Mouse (Mus musculus) hindbrain, embryonic 16.5 days (tissue): ENCODE data around the gene Nxph3. TPM values are rescaled to one million over a fixed set of nuclear protein-coding genes. Genes with fewer than 3 reads are reported as not detected.

Experiments
- ATAC-seq: fragments of 200-750 bp; cut with Nextera tagmentation; 2 replicates; pipeline ENCODE4 v1.8.0; 2017; ENCODE audit warnings: moderate TSS enrichment, moderate library complexity
- H3K27ac ChIP-seq: fragments of 300-500 bp; sonication (generic); 2 replicates; pipeline ENCODE4 v1.5.1; 2014; ENCODE audit warnings: low read depth, mild to moderate bottlenecking, control low read depth, low read length, moderate library complexity
- H3K27me3 ChIP-seq: fragments of 300-500 bp; sonication (generic); replicated peaks from 2 replicates; pipeline ENCODE4 v1.6.1; 2014; ENCODE audit warnings: low read length; ENCODE audit not compliant: control insufficient read depth, insufficient read depth
- H3K36me3 ChIP-seq: fragments of 300-500 bp; sonication (generic); 2 replicates; pipeline ENCODE4 v1.6.1; 2014; ENCODE audit warnings: mild to moderate bottlenecking, low read length, moderate library complexity, mixed read lengths; ENCODE audit not compliant: control insufficient read depth, insufficient read depth
- H3K4me1 ChIP-seq: fragments of 300-500 bp; sonication (generic); 2 replicates; pipeline ENCODE4 v1.6.1; 2014; ENCODE audit warnings: low read depth, low read length; ENCODE audit not compliant: control insufficient read depth, insufficient read depth
- H3K4me2 ChIP-seq: fragments of 300-500 bp; sonication (generic); 2 replicates; pipeline ENCODE4 v1.6.1; 2014; ENCODE audit warnings: mild to moderate bottlenecking, low read length, control low read depth, moderate library complexity
- H3K4me3 ChIP-seq: fragments of 300-500 bp; sonication (generic); 2 replicates; pipeline ENCODE4 v1.5.1; 2014; ENCODE audit warnings: mild to moderate bottlenecking, low read length, control low read depth, moderate library complexity
- H3K9ac ChIP-seq: fragments of 300-500 bp; sonication (generic); 2 replicates; pipeline ENCODE4 v1.6.1; 2014; ENCODE audit warnings: low read depth, mild to moderate bottlenecking, control low read depth, low read length, moderate library complexity
- H3K9me3 ChIP-seq: fragments of 300-500 bp; sonication (generic); 2 replicates; pipeline ENCODE4 v1.6.1; 2014; ENCODE audit warnings: mild to moderate bottlenecking, low read length, moderate library complexity; ENCODE audit not compliant: control insufficient read depth
- WGBS: fragments of 180-500 bp; shearing (Covaris S2); extraction: QIAGEN DNeasy Blood & Tissue Kit; methylation state at CpG from one replicate; pipeline ENCODE4 v1.1.7; 2014; 5-methylcytosine and 5-hydroxymethylcytosine counted together
- polyA plus RNA-seq: library from polyadenylated mRNA; unstranded; fragments of >200 nt; fragmentation: Nextera tagmentation; extraction: Ambion mirVana; gene quantifications from 2 replicates; pipeline ENCODE4 v1.2.1, GENCODE M21; 2015

Gene Nxph3
- polyA plus RNA-seq, 1 experiment from 2014 or later = 3.0 TPM

DNA sequence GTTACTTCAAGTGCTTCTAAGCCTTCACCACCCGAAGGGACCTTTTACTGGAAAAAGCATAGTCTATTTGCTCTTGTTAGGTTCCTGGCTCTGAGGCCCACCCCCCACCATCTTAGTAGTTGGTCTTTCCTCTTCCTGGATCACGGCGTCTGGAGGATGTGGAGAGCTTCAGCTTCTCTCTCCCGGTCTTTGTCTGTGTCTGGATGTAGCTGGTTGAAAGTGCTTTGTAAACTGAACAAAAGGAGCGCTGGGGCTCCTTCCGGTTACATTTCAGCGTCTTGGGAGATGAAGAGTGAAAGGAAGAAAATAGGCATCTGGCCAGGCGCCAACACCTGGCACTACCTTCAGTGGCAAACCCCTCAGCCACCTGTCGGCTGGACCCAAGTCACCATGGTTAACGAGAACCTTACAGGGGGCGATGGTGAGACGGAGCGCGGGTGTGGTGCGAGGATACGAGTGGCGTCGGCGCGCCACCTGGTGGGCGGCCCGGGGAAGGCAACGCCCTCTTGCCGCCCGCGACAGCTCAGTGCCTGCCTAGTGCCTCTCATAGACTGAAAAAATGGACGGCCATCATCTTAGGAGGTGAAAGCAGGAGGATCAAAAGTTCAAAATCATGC is 6.2 kb upstream of the Nxph3 start:
- H3K9ac ChIP-seq = peak overlapping the region; percentile 35
- peak overlapping the region; percentile 56 for H3K4me2 ChIP-seq
- peaks cover 14% of the 10 kb centered on the region for H3K4me1 ChIP-seq
- ATAC-seq = peak; percentile 78
- H3K27me3 ChIP-seq = no peaks in the 10 kb centered on the region; the same call in 1 of the 2 replicates
- H3K27ac ChIP-seq = peak overlapping the region; percentile 66
- H3K36me3 ChIP-seq = no peaks in the 10 kb centered on the region
- no peaks in the 10 kb centered on the region for H3K9me3 ChIP-seq
- peak overlapping the region; percentile 26 for H3K4me3 ChIP-seq
- WGBS = 4% methylated on average over 27 of the region's 27 CpGs

DNA sequence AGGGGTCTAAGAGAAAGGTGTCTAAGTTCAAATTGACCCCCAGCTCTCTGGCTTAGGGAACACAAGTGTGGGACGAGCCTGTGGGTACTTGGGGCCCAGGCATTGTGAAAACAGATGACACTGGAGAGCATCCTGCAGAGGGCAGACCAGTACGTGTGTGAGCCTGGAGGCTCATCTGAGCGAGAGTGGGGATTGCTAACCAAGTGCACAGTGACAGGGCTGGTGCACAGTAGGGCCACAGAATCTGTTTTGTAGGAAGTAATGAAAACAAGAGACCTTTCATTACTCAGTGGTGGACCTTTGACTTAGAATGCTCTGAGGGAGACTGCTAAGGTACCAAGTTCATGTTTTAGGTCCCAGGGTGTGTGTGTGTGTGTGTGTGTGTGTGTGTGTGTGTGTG is 5.6 kb upstream of the Nxph3 start:
- H3K4me3 ChIP-seq = no peak overlapping the region
- peaks cover 2% of the 10 kb centered on the region for H3K27me3 ChIP-seq
- no peaks in the 10 kb centered on the region for H3K36me3 ChIP-seq
- no peaks in the 10 kb centered on the region for H3K9me3 ChIP-seq
- no peak for ATAC-seq
- peaks cover 15% of the 10 kb centered on the region for H3K4me1 ChIP-seq
- H3K27ac ChIP-seq = peak overlapping the region; percentile 66
- 65% methylated on average over 3 of the region's 3 CpGs for WGBS
- H3K9ac ChIP-seq = no peak overlapping the region
- no peak overlapping the region for H3K4me2 ChIP-seq

DNA sequence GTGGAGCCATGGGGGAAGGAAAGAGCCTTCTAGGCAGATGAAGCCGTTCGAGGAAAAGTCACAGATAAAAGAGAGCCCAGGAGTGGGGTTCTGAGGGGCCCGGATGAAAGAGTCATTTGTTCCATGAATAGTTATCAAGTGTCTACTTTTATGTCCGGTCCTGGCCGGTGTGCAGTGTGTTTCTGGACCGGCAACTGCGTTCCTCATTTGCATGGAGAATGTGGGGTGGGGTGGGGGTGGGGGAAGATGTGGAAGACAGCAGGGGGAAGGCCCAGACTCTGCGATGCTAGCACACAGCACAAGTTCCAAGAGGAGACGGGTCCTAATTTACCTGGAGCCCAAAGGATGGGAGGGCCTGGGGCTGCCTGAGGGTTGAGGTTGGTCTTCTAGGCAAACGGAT is 4.9 kb upstream of the Nxph3 start:
- no peak for ATAC-seq
- H3K36me3 ChIP-seq = no peaks in the 10 kb centered on the region
- peaks cover 3% of the 10 kb centered on the region for H3K27me3 ChIP-seq
- no peak overlapping the region for H3K27ac ChIP-seq
- H3K4me2 ChIP-seq = no peak overlapping the region
- no peaks in the 10 kb centered on the region for H3K9me3 ChIP-seq
- H3K4me1 ChIP-seq = peaks cover 22% of the 10 kb centered on the region
- H3K9ac ChIP-seq = no peak overlapping the region
- WGBS = 62% methylated on average over 10 of the region's 10 CpGs
- no peak overlapping the region for H3K4me3 ChIP-seq

DNA sequence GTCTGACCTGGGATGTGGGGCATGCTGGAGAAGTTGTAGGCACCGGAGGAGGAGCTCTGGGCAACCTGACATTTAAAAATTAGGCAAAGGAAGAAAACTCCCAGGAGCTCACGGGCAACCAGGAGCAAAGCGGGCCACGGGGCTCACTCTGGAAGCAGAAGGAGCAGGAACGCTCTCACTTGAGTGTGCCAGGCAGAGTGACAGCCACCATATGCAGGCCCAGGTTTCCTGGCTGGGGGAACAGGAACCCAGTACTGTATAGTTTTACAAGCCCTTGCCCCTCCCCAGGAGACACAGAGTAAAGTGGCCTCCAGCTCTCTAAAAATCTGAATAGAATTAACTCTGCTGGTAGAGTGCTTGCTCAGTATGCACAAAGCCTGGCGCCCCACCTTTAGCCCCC is 2.8 kb upstream of the Nxph3 start:
- 47% methylated on average over 6 of the region's 6 CpGs for WGBS
- no peaks in the 10 kb centered on the region for H3K9me3 ChIP-seq
- no peak overlapping the region for H3K4me3 ChIP-seq
- no peak overlapping the region for H3K4me2 ChIP-seq
- no peak for ATAC-seq
- H3K27me3 ChIP-seq = peaks cover 12% of the 10 kb centered on the region
- H3K27ac ChIP-seq = no peak overlapping the region
- H3K4me1 ChIP-seq = peaks cover 31% of the 10 kb centered on the region
- H3K36me3 ChIP-seq = no peaks in the 10 kb centered on the region
- H3K9ac ChIP-seq = no peak overlapping the region

DNA sequence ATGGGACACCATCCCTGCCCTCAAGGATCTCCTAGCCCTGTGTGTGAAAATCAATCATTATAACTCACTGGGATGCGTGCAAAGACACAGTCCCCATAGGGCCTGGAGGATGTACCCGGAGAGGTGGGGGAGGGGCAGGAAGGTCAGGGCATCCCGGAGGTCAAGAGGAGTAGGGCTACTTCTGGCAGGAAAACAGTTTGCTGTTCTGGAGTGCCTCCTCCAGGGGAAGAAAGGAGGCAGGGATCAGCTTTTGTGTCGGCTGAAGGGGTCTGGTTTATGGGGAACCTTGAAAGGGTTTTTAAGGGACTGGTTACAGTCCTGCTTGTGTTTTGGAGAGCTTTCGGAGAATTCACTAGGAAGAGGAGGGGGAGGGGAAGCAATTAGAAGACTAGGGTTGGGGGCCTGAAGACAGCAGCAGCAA is 2.1 kb upstream of the Nxph3 start:
- Histone ChIP-seq H3K27ac (no peak overlapping the region), H3K4me2 (no peak overlapping the region), H3K4me1 (peaks cover 29% of the 10 kb centered on the region), H3K36me3 (no peaks in the 10 kb centered on the region), H3K4me3 (no peak overlapping the region), H3K27me3 (peaks cover 12% of the 10 kb centered on the region), H3K9me3 (no peaks in the 10 kb centered on the region), H3K9ac (no peak overlapping the region)
- WGBS = 6% methylated on average over 5 of the region's 5 CpGs
- ATAC-seq = no peak

DNA sequence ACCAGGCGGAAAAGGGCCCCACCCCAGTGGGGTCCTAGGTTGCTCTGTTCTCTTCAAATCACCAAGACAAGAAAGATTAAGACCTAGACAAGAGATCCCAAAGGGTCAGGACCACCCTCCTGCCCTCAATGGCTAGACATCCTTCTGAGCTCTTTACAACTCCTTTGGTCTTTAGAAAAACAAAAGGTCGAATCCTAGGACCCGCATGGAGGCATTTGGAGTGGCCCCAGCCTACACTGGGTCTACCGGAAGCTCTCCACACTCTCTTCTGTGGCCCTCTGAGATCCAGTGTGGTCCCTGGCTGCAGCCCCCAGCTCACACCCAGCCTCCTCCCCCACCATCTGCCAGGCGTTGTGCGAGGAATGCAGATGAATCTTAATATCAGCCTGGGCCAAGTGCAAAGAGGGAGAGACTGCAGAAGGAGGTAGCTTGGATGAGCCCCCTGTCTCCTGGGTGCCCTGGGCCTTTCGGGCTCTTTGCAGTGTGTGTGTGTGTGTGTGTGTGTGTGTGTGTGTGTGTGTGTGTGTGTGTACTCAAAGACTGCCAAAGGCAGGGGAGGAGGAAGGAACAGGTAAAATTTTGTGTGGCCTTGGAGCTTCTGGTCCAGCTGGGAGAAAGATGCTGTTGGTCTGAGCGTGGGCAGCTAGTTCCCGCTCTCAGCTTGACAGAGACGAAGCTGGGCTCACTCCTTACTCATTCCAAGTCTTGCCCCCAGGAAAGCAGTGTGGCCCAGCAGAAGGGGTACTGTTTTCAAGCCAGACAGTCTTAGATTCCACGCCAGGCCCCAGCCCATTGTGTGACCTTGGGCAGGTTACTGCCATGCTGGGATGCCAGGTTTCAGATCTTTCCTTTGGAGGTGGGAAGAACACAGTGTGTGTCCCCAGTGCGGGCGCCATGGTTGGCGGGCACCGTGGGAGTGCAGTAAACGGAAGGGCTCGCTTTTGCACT is 1.3 kb upstream of the Nxph3 start:
- Histone ChIP-seq H3K4me1 (peaks cover 28% of the 10 kb centered on the region), H3K4me2 (no peak overlapping the region), H3K27me3 (peaks cover 16% of the 10 kb centered on the region), H3K27ac (no peak overlapping the region), H3K36me3 (no peaks in the 10 kb centered on the region), H3K4me3 (no peak overlapping the region), H3K9ac (no peak overlapping the region), H3K9me3 (no peaks in the 10 kb centered on the region)
- ATAC-seq = no peak
- 37% methylated on average over 17 of the region's 17 CpGs for WGBS

DNA sequence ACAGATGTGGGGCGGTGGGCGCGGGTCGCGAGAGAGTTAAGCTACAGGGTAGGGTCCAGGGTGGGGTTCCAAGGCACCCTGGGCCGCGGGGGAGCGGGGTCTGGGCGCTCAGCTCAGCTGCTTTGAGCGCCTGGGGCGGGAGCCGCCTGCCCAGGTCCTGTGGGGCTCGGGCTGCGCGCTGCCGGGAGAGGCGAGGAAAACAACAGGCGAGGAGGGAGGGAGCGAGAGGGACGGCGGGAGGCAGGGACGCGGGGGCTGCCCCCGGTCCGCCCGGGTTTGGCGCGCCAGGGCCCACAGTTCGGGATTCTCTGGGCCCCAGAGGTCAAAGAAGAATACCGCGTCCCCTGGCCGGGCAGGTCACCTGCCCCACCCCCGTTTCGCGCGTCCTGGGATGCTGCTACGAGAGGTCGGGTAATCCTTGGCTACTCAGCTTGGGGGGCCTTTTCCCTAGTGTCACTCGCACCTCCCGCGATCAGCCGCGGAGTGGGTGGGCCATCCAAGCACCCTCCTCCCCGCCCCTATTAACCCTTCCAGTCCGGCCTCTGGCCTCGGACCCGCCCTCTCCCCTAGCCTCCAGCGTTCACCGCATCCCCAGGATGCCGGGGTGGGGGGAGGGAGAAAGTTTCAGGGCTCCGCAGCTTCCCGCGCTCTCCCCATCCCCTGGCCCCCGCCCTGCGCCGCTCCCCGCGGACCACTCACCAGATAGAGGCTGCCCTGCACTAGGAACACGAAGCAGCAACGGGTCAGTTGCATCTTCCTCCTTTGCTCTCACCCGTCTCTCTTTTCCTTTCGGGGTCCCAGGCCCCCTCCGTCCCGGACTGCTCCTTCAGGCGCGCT is 691 bp downstream of the Nxph3 start:
- Histone ChIP-seq H3K4me1 (peaks cover 25% of the 10 kb centered on the region), H3K27me3 (peaks cover 16% of the 10 kb centered on the region), H3K36me3 (no peaks in the 10 kb centered on the region), H3K9ac (peak overlapping the region; percentile 71), H3K27ac (no peak overlapping the region), H3K9me3 (no peaks in the 10 kb centered on the region), H3K4me3 (peak overlapping the region; percentile 64), H3K4me2 (peak overlapping the region; percentile 95)
- under 1% methylated on average over 60 of the region's 66 CpGs for WGBS
- peak; percentile 25 for ATAC-seq

DNA sequence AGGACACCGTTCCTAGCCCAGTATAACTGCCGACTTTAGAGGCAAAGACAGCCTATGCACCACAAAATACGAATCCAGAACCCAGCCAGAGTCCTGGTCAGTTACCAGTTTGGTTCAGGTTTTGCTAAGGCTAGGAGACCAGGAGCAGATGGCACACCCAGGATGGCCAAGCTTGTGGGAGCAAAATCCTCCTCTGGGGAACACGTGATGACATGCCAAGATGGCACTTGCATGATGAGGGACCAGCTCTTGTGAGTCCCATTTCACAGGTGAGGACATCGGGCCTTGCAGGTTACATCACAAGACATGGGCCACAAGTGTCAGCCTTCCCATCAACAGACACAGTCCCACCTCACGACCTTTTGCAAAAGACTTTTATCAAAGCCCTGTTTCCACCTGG is 2.0 kb downstream of the Nxph3 start:
- Histone ChIP-seq H3K4me2 (peak overlapping the region; percentile 95), H3K9ac (no peak overlapping the region), H3K9me3 (no peaks in the 10 kb centered on the region), H3K4me1 (peaks cover 25% of the 10 kb centered on the region), H3K27me3 (peaks cover 16% of the 10 kb centered on the region), H3K4me3 (no peak overlapping the region), H3K36me3 (no peaks in the 10 kb centered on the region), H3K27ac (no peak overlapping the region)
- WGBS = 80% methylated on average over 6 of the region's 6 CpGs
- no peak for ATAC-seq

DNA sequence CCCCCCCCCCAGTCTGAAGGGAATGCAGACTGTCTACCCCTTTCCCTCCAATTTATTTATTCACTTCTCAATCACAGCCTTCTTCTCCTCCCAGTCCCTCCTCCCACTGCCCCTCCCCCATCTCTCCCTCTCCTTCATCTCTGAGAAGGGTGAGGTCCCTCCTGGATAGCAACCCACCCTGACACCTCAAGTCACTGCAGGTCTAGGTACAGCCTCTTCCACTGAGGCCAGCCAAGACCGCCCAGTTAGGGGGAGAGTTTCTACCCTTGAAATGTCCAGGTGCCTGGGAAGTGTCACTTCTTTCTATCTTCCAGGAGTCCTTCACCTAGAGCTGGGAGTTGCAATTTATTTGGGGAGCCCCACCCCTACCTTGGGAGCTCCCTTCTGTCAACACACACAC is 2.5 kb downstream of the Nxph3 start:
- ATAC-seq = no peak
- H3K4me1 ChIP-seq = peaks cover 25% of the 10 kb centered on the region
- H3K9ac ChIP-seq = no peak overlapping the region
- H3K27ac ChIP-seq = no peak overlapping the region
- H3K4me2 ChIP-seq = no peak overlapping the region
- H3K9me3 ChIP-seq = no peaks in the 10 kb centered on the region
- 89% methylated on average over 1 of the region's 1 CpGs for WGBS
- H3K4me3 ChIP-seq = no peak overlapping the region
- peaks cover 16% of the 10 kb centered on the region for H3K27me3 ChIP-seq
- no peaks in the 10 kb centered on the region for H3K36me3 ChIP-seq
